Mouse (Mus musculus): ENCODE data around the gene Pdcd5. TPM values are rescaled to one million over a fixed set of nuclear protein-coding genes. Genes with fewer than 3 reads are reported as not detected.

Gene Pdcd5
- polyA plus RNA-seq, 1 experiment from 2014 or later, result 323 TPM

GRCm38 (mm10) chr7:35668066-35669041 is 21.0 kb upstream of the Pdcd5 start:
- WGBS, result 44% methylated on average over 18 of the region's 18 CpGs
- no peaks in the 10 kb centered on the region for H3K27me3 ChIP-seq
- H3K4me2 ChIP-seq (replicated peaks), result no peak overlapping the region
- no peak overlapping the region for H3K27ac ChIP-seq
- H3K36me3 ChIP-seq, result no peaks in the 10 kb centered on the region
- H3K9me3 ChIP-seq, result no peaks in the 10 kb centered on the region
- H3K4me3 ChIP-seq, result no peak overlapping the region
- ATAC-seq (ENCODE audit: insufficient number of reproducible peaks, insufficient read depth, low FRiP score, low TSS enrichment), result 0 out of 2 replicates have a peak, but pooled peaks have one; percentile 25
- H3K4me1 ChIP-seq, result peaks cover 6% of the 10 kb centered on the region
- H3K9ac ChIP-seq, result no peak overlapping the region

DNA sequence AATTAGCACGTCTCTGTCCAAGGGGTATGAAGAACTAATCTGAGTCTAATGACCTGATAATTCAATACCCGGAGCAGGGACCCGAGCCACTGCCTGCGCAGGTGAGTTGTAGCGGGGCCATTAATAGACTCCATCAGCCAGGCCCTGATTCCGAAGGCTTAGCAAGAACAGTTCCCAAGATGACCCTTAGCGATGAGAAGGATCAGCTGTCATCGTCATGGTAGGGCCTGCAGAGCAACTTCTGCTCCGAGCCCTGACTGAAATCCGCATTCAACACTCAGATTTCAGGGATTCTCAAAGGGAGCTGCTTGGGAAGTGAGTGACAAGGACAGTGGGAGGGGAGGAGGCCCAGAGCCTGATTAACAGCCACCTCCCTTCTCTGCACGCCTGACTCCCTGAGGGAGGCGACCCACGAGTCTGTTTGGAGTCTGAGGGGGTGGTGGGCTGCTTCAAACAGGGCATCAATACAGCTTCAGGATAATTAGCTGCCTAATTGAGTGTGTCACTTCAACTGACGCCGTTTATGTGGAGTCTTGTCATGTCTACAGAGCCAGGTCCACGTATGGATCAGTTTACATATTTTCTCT is 16.6 kb upstream of the Pdcd5 start:
- 50% methylated on average over 16 of the region's 16 CpGs for WGBS
- H3K9ac ChIP-seq, result no peak overlapping the region
- no peak overlapping the region for H3K4me2 ChIP-seq (replicated peaks)
- H3K4me1 ChIP-seq, result peaks cover 6% of the 10 kb centered on the region
- H3K9me3 ChIP-seq, result no peaks in the 10 kb centered on the region
- H3K4me3 ChIP-seq, result no peak overlapping the region
- no peaks in the 10 kb centered on the region for H3K27me3 ChIP-seq
- no peak for ATAC-seq (ENCODE audit: insufficient number of reproducible peaks, insufficient read depth, low FRiP score, low TSS enrichment)
- H3K27ac ChIP-seq, result no peak overlapping the region
- H3K36me3 ChIP-seq, result no peaks in the 10 kb centered on the region

- H3K9me3 ChIP-seq, result no peaks in the 10 kb centered on the region
- H3K27me3 ChIP-seq, result no peaks in the 10 kb centered on the region
- H3K4me2 ChIP-seq (replicated peaks), result no peak overlapping the region
- no peak overlapping the region for H3K4me3 ChIP-seq
- no peaks in the 10 kb centered on the region for H3K36me3 ChIP-seq
- H3K4me1 ChIP-seq, result peaks cover 5% of the 10 kb centered on the region
- ATAC-seq (ENCODE audit: insufficient number of reproducible peaks, insufficient read depth, low FRiP score, low TSS enrichment), result no peak
- 59% methylated on average over 3 of the region's 3 CpGs for WGBS
- no peak overlapping the region for H3K27ac ChIP-seq
- H3K9ac ChIP-seq, result no peak overlapping the region
These were observed 11.9 kb upstream of the Pdcd5 start for GRCm38 (mm10) chr7:35659173-35659572.

- no peaks in the 10 kb centered on the region for H3K9me3 ChIP-seq
- no peak overlapping the region for H3K4me3 ChIP-seq
- ATAC-seq (ENCODE audit: insufficient number of reproducible peaks, insufficient read depth, low FRiP score, low TSS enrichment), result no peak
- H3K36me3 ChIP-seq, result no peaks in the 10 kb centered on the region
- H3K4me1 ChIP-seq, result no peaks in the 10 kb centered on the region
- WGBS, result 46% methylated on average over 6 of the region's 6 CpGs
- H3K27me3 ChIP-seq, result no peaks in the 10 kb centered on the region
- no peak overlapping the region for H3K27ac ChIP-seq
- no peak overlapping the region for H3K9ac ChIP-seq
- H3K4me2 ChIP-seq (replicated peaks), result no peak overlapping the region
These were observed 10.5 kb upstream of the Pdcd5 start for GRCm38 (mm10) chr7:35657829-35658228.

- Histone ChIP-seq H3K9ac (no peak overlapping the region), H3K4me2 (replicated peaks) (no peak overlapping the region), H3K36me3 (no peaks in the 10 kb centered on the region), H3K4me1 (no peaks in the 10 kb centered on the region), H3K27ac (no peak overlapping the region), H3K27me3 (no peaks in the 10 kb centered on the region), H3K4me3 (no peak overlapping the region), H3K9me3 (no peaks in the 10 kb centered on the region)
- ATAC-seq (ENCODE audit: insufficient number of reproducible peaks, insufficient read depth, low FRiP score, low TSS enrichment), result no peak
- 81% methylated on average over 10 of the region's 10 CpGs for WGBS
These were observed 4.4 kb upstream of the Pdcd5 start for GRCm38 (mm10) chr7:35651583-35652270.

GRCm38 (mm10) chr7:35650716-35651410 is 3.5 kb upstream of the Pdcd5 start:
- Histone ChIP-seq H3K4me3 (no peak overlapping the region), H3K9ac (no peak overlapping the region), H3K27me3 (no peaks in the 10 kb centered on the region), H3K27ac (no peak overlapping the region), H3K36me3 (no peaks in the 10 kb centered on the region), H3K9me3 (no peaks in the 10 kb centered on the region), H3K4me1 (no peaks in the 10 kb centered on the region), H3K4me2 (replicated peaks) (no peak overlapping the region)
- ATAC-seq (ENCODE audit: insufficient number of reproducible peaks, insufficient read depth, low FRiP score, low TSS enrichment), result no peak
- WGBS, result 79% methylated on average over 11 of the region's 11 CpGs

DNA sequence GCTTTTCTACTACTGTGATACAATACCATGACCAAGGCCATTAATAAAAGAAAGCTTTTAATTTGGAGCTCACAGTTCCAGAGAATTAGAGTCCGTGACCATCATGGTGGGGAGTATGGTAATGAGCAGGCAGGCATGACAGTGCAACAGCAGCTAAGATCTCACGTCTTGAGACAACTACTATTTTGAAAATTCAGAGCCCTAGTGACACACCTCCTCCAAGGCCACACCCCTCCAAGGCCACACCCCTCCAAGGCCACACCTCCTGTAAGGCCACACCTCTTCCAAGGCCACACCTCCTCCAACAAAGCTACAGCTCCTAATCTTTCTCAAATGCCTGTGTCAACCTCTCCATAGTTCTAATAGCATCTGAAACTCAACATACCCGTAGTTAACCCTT is 1.8 kb upstream of the Pdcd5 start:
- Histone ChIP-seq H3K9me3 (no peaks in the 10 kb centered on the region), H3K9ac (no peak overlapping the region), H3K27ac (no peak overlapping the region), H3K27me3 (no peaks in the 10 kb centered on the region), H3K4me1 (no peaks in the 10 kb centered on the region), H3K36me3 (peaks cover 14% of the 10 kb centered on the region; the same call in 1 of the 2 replicates), H3K4me2 (replicated peaks) (no peak overlapping the region), H3K4me3 (no peak overlapping the region)
- ATAC-seq (ENCODE audit: insufficient number of reproducible peaks, insufficient read depth, low FRiP score, low TSS enrichment), result no peak
- 48% methylated on average over 3 of the region's 3 CpGs for WGBS

GRCm38 (mm10) chr7:35648239-35649069 is 1.1 kb upstream of the Pdcd5 start:
- no peak overlapping the region for H3K9ac ChIP-seq
- no peak overlapping the region for H3K27ac ChIP-seq
- no peaks in the 10 kb centered on the region for H3K4me1 ChIP-seq
- H3K36me3 ChIP-seq, result peaks cover 21% of the 10 kb centered on the region; the same call in 1 of the 2 replicates
- no peak for ATAC-seq (ENCODE audit: insufficient number of reproducible peaks, insufficient read depth, low FRiP score, low TSS enrichment)
- H3K4me3 ChIP-seq, result no peak overlapping the region
- no peak overlapping the region for H3K4me2 ChIP-seq (replicated peaks)
- WGBS, result 70% methylated on average over 9 of the region's 9 CpGs
- no peaks in the 10 kb centered on the region for H3K9me3 ChIP-seq
- no peaks in the 10 kb centered on the region for H3K27me3 ChIP-seq

DNA sequence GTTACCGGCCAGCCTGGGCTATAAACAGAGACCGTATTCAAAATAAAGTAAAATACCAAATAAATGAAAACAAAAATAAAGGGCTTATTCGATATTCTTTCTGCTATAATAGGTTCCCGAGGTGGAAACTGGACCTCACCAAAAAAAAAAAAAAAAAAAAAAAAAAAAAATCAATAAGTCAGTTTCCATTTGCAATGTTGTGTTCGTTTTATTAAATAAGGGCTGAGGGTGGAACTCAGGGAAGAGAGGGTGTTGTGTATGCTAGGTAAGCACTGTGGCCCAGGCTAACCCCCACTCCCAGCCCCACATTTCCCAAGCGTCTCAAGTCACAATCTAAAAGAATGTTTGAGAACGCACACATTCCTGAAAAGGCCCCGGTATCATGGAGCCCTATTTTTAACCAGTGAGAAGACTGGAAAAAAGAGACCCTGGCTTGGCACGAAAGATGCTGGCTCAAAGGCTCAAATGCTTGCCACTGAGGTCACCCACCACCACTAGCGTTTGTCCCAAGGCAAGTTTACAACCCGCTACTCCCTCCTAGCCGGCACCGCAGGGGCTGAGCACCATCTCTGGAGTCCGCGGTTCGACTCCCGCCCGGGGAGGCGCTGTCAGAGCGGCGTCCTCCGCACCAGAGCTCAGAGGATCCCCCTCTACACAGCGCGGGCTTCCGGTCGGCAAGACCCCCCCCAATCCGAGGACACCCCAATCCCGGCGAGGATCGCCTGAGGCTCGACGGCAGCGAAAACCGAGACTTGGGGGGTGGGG is 822 bp downstream of the Pdcd5 start:
- H3K4me1 ChIP-seq, result no peaks in the 10 kb centered on the region
- 10% methylated on average over 34 of the region's 34 CpGs for WGBS

GRCm38 (mm10) chr7:35640072-35640471 is 7.2 kb downstream of the Pdcd5 start:
- H3K9me3 ChIP-seq, result no peaks in the 10 kb centered on the region
- H3K27ac ChIP-seq, result no peak overlapping the region
- H3K4me1 ChIP-seq, result no peaks in the 10 kb centered on the region
- ATAC-seq (ENCODE audit: insufficient number of reproducible peaks, insufficient read depth, low FRiP score, low TSS enrichment), result no peak
- peaks cover 78% of the 10 kb centered on the region for H3K36me3 ChIP-seq
- H3K27me3 ChIP-seq, result no peaks in the 10 kb centered on the region
- 84% methylated on average over 6 of the region's 6 CpGs for WGBS
- no peak overlapping the region for H3K4me3 ChIP-seq
- H3K4me2 ChIP-seq (replicated peaks), result no peak overlapping the region
- H3K9ac ChIP-seq, result no peak overlapping the region

More for the DNA sequence above, 822 bp downstream of the Pdcd5 start:
- no peaks in the 10 kb centered on the region for H3K27me3 ChIP-seq
- H3K4me3 ChIP-seq, result peak overlapping the region; percentile 97
- peak; percentile 69 for ATAC-seq (ENCODE audit: insufficient number of reproducible peaks, insufficient read depth, low FRiP score, low TSS enrichment)
- peak overlapping the region; percentile 94 for H3K9ac ChIP-seq
- H3K4me2 ChIP-seq (replicated peaks), result peak overlapping the region; percentile 62
- H3K36me3 ChIP-seq, result peaks cover 38% of the 10 kb centered on the region
- peak overlapping the region; percentile 82 for H3K27ac ChIP-seq
- H3K9me3 ChIP-seq, result no peaks in the 10 kb centered on the region
